Mouse (Mus musculus) telencephalon, adult 2 months (tissue): ENCODE measurements at regions not wholly inside any gene's neighbourhood (a gene's known extent, or its start where the extent isn't known, plus 50 kb on each side); places are given as distances from the start of the nearest gene placed in this dataset.

ENCODE experiments used
- DNase-seq: peaks from one replicate; pipeline ENCODE4 v3.0.0-alpha.2; 2011; ENCODE audit warnings: low read depth, low spot score

DNA sequence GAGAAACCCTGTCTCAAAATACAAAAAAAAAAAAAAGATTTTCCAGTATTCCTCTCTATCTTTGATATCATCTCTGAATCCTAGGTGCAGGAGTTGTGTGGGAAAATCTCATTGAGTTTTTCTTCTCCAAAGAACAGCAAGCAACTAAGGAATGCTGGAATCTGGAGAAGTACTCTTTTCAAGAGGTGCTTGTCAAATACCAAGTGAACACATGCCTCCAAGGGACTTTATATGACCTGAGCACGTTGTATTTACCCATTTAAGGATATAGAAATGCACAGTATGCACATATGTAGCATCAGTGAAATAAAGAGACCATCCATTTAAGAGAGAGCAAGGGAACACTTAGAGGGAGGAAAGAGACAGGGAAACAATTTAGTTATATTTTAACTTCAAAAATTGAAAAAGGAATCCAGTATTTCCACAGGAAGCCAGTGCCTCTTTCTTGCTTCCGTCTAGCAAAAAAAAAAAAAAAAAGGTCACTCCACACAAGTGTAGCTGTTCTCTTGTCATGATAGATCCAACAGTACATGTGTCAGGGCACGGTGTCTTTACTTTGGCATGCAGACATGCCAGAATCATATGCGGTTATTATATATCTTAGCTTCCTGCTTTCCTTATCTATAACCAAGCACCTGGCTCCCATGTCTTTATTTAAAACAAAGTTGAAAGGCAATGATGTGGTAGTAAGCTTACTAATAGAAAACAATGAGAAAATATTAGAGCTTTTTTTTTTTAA is 212.1 kb upstream of the Etaa1 start:
- DNase-seq, result no peak

DNA sequence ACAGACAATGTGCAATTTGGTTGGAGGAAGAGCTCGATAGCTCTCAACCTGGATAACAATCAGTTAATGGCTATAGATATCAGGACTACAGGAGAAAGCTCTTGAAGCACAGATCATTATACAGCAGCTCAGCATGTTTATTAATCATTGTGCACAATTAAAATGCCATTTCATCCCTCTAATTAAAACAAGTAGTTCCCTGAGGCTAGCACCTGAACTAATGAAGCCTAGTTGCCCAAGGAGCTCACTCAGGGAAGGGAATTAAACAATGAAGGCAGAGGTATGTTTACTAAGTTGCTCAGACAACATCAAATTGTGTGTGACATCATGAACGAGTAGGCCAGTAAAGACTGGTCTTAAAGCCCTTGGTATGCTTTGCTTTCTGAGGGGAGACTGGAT is 210.3 kb upstream of the Etaa1 start:
- DNase-seq, result no peak

DNA sequence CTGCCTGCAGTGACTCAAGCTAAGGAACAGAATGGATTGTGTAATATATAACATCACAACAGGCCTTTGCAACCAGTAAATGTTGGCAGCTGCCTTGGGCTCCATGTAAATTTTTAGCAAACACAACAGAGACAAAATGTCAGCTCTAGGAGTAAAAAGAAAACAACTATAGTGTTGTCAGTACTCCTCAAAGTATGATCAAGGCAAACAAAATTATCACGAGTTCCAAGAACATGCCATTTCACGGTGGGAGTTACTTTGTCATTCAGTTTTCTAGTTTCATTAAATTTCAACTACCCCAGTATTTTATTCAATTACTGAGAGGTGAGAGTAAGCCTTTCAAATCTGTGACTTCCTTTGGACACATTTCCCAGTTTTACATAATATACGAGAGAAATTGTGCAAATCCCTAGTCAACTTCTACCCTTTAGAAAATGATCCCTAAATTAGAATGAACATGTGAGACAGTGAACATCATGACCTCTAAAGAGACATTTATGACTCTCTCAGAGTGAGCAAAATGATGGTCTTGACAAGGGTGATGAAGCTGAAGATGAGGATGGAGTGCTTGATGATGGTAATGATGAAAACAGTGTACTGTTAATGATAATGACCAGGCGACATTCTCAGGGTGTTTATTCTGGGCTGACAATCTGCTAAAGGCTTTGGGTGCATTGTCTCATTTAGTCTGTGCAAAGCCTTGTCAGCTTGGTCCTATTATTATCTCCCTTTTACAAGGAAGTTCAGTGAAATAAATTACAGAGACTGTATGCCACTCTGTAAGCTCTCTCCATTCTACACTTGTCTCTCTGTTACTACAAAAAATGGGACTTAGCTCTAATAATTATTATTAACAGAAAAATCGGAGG is 209.7 kb upstream of the Etaa1 start:
- no peak for DNase-seq

DNA sequence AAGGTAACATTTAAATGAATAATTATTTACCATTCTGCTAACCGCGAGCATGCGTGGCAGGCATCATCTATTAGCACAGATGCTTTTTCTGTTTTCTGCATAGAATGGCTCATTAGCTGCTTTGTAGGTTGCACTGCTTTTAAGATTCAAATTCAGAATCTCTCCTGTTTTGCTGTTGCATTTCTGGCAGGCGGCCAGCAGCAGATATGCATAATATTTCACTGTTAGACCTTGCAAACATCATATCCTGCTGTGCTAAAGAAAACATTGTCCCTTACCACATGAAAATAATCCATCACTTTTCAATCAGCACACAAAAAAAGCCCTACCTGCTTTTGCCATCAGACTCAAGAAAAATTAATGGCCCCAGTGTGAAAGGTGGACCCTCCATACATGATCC is 202.8 kb upstream of the Etaa1 start:
- no peak for DNase-seq

DNA sequence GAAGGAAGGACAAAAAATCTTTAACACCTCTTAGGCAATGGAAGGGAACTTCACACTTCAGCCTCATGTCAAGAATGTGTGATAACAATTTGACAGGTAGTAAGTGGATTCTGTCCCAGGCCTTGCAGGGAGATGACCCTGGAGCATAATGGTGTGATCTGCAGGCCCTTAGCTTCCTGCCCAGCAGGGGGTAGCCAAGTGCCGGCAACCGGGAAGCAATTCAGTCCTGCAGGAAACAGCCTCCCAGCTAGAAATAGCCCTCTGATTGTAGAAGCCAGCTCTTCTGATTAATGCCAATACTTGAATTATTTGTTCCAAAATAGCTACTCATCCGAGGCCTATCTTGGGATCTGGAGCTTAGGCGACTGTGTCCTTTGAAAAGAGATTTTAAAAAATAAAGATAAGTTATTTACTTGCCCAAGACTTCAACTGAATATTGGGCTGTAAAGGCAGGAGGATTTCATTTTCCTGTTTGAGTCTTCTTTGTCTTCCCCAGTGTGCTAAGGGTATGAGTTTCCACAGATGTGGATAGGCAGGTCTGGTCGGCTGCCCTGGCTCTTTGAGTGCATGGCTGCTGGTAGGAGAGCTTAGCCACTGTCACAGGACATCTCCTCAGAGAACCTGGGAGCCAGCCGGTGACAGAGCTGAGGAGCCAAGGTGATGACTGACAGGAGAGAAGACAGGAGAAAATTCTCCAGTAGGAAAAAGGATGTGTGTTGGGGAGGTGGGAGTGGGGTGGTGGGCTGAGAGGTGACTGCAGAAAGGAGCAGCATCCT is 198.3 kb upstream of the Etaa1 start:
- DNase-seq, result no peak

DNA sequence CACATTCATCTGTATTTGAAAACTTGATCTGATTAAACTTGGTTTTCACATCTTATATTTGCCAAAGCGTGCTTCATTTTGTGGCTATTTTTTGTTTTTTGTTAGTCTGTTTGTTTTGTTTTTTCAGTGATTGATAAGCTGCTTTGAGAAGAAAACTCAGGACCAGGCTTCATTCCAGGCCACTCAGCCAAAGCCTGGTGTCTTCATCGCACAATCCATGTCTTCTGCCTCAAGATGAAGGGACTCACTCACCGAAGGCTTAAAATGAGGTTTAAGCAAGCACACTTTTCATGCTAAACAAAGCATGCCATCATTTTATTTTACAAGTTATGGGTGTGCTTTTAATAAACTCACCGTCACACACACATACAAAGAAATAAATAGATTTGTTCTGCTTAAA is 197.7 kb upstream of the Etaa1 start:
- no peak for DNase-seq

DNA sequence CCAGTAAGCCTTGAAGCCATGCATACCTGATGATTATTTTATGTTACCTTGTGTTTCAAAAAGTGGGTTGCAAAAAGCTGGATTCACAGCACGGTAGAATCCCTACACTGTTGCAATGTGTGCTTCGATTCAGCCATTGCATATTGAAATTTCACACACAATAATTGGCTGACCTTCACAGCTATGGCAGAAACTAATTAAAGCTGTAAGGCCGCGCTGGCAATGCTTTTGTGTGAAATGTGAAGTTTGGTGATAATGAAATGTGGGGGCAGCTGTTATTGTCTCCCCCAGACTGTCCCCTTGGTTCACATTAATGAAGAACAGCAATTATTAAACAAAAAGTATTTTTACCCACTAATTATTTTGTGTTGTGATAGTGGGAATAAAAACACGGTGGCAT is 173.8 kb upstream of the Etaa1 start:
- DNase-seq, result no peak

DNA sequence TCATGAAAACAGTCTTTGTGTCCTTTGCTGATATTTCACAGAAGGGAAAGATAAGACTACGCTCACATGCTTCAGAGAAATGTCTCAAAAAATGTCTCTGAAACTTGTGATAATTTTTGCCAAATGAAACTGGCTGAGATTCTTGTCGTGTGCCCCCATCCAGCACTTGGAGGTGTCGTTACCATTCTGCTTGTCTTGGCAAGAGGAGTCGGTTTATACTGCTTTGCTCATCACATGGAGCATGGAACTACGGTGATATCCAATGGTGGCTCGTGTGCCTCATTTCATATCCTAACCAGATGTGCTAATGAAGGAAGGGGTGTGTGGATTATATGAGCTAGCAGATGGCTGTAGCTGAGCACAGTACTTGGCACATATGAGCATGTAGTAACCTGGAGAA is 169.4 kb upstream of the Etaa1 start:
- no peak for DNase-seq

DNA sequence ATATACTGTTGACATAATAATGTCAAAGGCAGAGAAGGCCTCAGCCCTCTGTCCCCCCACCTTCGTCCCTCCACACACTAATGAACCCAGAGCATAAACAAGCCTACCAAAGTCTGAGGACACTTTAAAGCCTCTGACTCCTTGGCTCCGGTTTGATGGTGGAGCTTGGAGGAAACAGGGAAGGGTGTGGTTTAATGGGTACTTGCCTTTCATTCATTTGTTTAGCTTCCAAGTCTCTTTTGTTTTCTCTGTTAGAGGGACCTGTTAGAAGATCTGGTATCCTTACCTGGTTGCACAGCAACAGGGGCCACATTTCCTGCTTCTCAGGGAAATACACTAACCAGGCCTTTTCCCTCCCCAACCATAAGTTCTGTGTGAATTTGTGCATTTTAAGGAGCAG is 168.9 kb upstream of the Etaa1 start:
- DNase-seq, result no peak

DNA sequence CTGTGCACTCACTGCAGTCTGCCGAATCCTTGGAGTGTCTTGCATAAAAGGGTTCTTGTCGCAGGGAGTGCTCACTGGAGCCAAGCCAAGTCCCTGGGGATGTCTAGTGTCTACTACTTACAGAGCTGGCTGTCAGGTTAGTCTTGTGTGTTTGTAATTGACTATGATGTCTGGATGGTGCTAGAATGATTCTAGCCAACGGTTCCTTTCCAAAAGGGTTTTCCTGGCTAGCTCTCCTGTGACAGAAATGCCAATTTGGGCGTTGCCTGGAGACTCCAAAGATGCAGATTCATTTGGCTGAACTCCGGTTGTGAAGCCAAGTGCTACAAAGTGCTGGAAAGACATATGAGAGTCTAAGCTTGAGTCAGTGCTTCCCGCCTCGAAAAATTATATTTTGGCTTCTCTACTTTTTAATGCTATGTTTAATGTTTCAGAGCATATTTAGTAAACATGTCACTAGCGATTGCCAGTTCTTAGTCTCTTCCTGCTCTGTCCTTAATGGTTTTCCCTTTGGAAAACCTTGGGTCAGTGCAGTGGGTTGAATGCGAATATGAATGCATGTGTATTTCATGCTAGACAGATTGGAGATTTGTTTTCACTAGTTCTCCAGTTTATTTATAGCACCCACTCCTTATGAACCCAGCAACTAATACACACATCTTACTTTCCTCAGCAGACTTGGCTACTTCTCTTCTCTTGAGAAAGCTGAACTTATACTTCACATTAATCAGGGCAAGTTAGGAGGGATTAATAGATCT is 162.2 kb upstream of the Etaa1 start:
- DNase-seq, result peak; percentile 21

DNA sequence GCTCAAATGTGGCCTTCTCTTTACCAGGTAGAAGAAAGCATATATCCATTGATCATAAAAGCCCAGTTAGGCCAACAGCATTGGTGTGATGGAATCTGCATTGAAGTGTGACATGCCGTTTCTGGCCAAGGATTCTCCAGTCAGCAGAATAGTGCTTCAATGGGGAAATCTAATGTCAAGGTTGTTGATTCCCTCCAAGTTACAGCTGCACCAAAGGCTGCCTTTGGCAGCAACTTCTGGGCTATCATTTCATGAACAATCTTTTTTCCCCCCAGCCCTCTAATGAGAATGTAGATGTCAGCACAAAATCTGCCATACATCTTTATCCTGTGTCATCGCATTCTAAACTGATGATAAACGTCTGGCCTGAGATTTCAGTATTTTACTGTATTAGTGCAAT is 149.2 kb upstream of the Etaa1 start:
- DNase-seq, result no peak

DNA sequence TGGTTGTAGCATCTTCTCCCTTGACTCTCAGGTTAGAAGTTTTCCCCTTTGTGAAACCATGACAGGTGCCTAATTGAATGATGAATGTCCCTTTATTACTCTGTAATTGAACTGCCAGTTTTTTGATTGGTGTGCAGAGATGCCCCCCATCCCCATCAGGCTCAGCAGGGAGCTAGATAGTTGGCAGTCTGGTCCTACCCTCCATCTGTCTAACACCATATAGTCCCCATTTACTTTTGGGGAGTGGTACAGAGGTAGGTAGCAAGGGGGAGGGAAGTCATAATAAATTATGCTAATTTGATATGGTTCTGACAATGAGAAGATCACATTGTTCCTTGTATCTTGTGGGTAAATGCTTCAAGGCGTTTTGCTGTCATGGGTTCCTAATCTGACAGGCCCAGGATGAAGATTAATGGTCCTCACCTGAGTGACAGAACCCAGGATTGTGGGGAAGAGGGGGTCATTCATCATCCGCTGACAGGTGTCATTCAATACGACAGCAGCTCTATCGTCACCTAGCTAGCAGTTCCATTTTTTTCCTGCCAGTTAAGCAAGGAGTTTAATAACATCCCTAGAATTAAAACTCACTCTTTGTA is 122.3 kb upstream of the Etaa1 start:
- no peak for DNase-seq

DNA sequence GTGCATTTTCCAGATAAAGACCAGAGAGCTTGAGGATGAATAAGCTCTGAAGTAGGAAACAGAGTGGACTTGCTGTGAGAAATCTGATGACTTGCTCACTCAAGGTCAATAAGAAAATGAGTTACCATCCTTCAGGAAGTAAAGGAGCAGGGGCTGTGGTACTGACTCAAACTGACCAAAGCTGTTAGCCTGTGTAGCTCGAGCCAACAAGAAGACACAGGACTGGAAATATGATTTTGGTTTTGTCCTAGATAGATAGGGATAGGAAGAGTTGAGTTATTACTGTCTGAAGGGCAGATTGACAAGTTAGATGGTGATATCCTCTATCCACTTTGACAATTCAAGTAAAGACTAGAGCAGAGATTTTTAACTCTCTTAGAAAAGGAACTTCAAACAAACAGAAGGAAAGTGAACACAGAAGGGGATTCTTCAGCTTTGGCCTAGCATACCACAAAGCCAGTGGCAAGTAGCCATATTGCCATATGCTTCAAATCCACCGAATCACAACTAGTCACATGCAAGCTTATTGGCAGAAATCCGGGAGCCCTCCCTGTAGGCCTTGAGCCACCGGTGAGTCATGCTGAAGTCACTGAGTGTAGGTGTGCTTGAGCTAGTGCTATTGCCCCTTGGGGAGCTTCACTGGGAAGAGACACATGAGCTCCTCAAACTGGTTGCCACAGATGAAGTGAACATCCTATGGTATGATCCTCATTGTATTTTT is 117.1 kb upstream of the Etaa1 start:
- DNase-seq, result peak; percentile 10

DNA sequence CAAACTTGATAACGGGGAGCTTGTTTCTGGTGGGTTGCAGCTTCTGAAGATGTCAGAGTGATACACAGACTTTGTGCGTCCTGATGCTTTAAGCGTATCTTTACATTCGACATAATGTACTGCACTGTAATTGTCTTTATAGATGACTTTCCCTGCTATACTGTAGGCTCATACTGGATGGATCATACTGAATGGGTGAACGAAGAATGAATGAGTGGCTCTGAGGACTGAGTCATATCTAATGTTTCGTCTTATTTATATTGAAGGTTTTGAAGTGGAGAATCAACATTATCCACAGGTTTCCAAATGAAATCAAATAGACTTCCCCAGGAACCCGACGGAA is 116.3 kb upstream of the Etaa1 start:
- DNase-seq, result no peak

DNA sequence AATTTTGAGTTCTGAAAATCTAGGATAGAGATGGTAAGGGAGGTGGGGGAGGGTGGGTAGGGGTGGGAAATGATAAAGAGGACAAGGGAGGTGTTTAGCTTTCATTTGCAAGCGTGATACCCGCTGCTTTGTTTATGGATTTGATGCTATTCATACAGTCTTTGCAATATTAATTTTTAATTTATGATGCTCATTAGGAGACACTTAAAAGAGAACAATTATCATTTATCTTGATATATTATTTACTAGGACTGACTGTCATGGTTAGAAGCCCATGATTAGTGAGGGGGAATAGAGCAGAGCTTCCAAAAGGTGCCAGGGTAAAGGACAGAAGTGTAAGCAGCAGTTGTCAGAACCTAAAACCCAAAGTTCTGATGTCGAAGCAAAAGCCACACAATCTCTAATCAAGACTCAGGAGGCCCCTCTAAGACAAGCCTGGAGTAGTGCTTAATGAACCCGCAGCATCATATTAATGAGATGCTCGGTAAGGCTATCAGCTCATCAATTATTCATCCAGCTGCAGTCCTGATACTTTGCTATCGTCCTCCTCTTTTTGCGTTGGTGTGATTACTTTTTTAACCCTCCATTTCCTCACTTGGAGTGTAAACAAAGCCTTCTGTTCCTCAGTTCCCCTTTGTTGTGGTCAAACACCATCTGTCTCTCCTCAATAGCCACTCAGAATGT is 115.8 kb upstream of the Etaa1 start:
- no peak for DNase-seq

DNA sequence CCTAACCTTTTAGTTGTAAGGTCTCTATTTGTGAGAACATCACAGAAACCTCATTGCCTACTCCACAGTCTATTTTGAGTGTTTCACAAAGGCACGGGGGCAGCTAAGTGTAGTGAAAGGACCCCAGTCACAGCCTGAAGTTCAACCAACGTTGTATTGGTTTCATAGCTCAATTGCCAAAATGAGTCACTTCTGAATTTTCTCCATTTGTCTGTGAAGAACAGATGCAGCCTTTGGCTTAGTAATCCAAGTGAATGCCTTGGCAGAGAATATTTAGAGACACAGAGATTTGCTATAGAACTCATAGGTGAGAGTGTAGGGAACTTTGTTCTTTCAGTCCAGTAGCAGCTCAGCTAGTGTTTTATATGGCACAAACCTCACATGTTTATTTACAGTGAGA is 114.4 kb upstream of the Etaa1 start:
- peak; percentile 13 for DNase-seq

DNA sequence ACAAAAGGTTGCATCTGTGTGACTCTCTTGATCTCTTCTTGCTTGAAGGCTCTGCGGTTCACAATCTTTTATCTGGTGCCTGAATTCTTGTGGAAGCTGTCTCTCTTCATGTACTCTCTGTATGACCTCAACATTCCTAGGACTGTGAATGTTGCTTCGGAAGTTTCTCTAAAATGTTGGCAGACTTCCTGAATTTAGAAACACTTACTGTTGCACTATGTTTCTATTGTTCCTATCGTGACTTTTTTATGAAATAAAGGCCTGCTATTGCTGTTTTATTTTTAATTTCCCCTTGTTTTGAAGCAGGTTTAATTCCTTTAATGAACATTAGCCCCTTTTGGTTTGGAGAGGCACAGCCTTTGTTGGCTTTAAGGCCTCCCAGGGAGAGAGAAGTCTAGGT is 114.0 kb upstream of the Etaa1 start:
- DNase-seq, result no peak

DNA sequence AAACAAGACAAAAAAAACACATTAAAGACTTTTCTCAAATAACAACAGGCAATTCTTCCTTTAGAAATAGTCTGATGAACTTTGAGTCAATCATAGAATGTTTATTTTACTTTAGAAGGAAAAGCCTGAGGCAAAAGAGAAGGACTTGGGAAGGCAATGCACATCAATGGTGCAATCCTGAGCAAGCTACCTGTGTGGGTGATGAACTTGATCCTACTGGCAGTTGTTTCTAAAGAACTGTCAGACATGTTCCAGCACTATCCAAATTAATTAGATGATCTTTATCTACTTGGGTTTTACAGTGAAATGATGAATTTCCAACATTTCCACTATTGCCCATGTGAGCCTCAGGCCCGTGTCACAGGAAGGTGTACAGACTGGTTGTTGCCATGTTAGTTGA is 87.9 kb upstream of the Etaa1 start:
- no peak for DNase-seq

DNA sequence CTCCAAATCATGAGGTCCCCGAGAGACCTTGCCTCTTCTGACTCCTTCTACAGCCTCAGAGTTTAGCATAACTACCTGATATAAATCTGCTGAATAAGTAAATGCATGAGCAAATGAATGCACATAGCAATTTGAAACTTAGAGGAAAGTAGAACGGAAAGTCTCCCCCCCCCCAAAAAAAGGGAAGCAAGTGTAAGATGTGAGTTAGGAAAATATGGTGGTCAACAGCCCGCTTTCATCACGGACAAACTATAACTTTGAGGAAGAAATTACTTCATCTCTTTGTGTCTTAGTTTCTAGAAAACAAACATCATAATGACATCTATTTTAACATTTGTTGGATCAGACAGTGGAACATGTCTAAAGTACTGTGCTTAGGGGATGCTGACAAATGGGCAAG is 77.4 kb upstream of the Etaa1 start:
- DNase-seq, result no peak

DNA sequence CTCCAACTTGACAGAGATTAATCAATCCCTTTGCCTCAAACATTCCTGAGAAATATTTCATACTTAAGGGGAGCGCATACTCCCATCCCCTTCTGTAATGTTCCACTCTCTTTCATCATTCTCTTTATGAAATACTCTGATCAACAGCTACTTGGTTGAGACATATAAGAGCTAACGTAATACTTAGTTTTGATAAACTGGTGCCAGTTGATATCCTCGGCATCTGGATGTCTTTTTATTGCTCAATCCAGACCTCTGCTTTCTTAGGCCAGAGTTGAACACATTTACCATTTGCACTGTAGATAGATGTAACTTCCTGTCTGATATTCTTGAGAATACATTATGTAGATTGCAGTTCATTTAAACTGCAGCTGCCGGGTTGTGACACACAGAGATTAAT is 68.4 kb upstream of the Etaa1 start:
- DNase-seq, result no peak
